Mouse (Mus musculus) testis, adult 2 months (tissue): Measurements from ENCODE around the gene Evi5l.

Source experiments
- CTCF ChIP-seq: fragments of 200-500 bp; IDR thresholded peaks from 2 replicates; pipeline ENCODE4 v1.5.1; 2012; ENCODE audit warnings: low read depth, mild to moderate bottlenecking, inconsistent platforms, low read length, moderate library complexity; ENCODE audit not compliant: control insufficient read depth, insufficient read depth, insufficient replicate concordance
- POLR2A ChIP-seq: fragments of 200-500 bp; IDR thresholded peaks from 2 replicates; pipeline ENCODE4 v1.6.1; 2012; ENCODE audit warnings: low read depth, mild to moderate bottlenecking, inconsistent platforms, low read length, moderate library complexity; ENCODE audit not compliant: control insufficient read depth

- TF ChIP-seq CTCF (no peak), POLR2A (no peak)
These were observed 90.5 kb downstream of the Evi5l start for GRCm38 (mm10) chr8:4256911-4257310.
